Mouse (Mus musculus) B cell, adult (primary cell): ENCODE results near the gene Crybb2. TPM values are rescaled to one million over a fixed set of nuclear protein-coding genes. Genes with fewer than 3 reads are reported as not detected.

Experiments
- total RNA-seq: library from RNA; stranded (reverse); gene quantifications from 4 replicates; pipeline ENCODE4 v1.2.4, GENCODE M21; 2023; ENCODE audit not compliant: inconsistent age

Gene Crybb2
- not detected in 4 replicates for total RNA-seq

GRCm38 (mm10) chr5:113070017-113070416 lies at the start of gene Crybb2:
Gene Crybb2, minus strand, starts transcription at chr5:113070117.

GRCm38 (mm10) chr5:113081439-113081838 lies 11.5 kb upstream of the Crybb2 start, which contains the start of gene Crybb3:
Gene Crybb3, minus strand, starts transcription at chr5:113081584.

GRCm38 (mm10) chr5:113015236-113016061 lies 54.5 kb downstream of the Crybb2 start, which contains the start of gene Grk3:
Gene Grk3, minus strand, starts transcription at chr5:113015791.

Other genes starting within 250 kb of the Crybb2 start
- 0.54 to 1.1 TPM (median 0.58 TPM) in 4 replicates for gene Myo18b, start 173.8 kb downstream of the Crybb2 start, total RNA-seq
- 29.9 to 37.1 TPM (median 33.3 TPM) in 4 replicates for gene Grk3, start 54.3 kb downstream of the Crybb2 start, total RNA-seq
- not detected in 4 replicates for gene Crybb3, start 11.5 kb upstream of the Crybb2 start, total RNA-seq
- gene 2900026A02Rik, start 151.1 kb upstream of the Crybb2 start, total RNA-seq, result 0.33 to 0.93 TPM (median 0.71 TPM) in 4 replicates
- gene Tmem211, start 156.8 kb upstream of the Crybb2 start, total RNA-seq, result not detected in 4 replicates
- not detected in 4 replicates for gene Sgsm1, start 240.7 kb upstream of the Crybb2 start, total RNA-seq